Mouse (Mus musculus): ENCODE data around the gene Gm6020.
"Not testable (repeated sequence)": the region's sequence is repeated elsewhere in the genome, so short reads cannot be mapped to it uniquely, and the experiment has no call there.

The Gm6020 gene

DNA sequence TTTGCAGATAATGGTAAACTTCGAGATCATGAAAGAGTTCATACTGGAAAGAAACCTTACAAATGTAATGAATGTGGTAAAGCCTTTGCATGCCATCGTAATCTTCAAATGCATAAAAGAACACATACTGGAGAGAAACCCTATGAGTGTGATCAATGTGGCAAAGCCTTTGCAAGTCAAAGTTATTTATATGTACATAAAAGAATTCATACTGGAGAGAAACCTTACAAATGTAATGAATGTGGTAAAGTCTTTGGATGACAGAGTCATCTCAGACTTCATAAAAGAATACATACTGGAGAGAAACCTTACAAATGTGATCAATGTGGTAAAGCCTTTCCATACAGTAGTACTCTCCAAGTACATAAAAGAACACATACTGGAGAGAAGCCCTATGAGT, at the start of gene Gm6020:
Gene Gm6020, plus strand, starts transcription at position 301 of the 400 bp plus-strand sequence.
- not testable (repeated sequence) for DNase-seq (ENCODE audit: low spot score)

GRCm38 (mm10) chr19:61138655-61139054, 45.0 kb upstream of the Gm6020 start:
- DNase-seq (ENCODE audit: low spot score): no peak

GRCm38 (mm10) chr19:61140342-61141206, 43.1 kb upstream of the Gm6020 start, which contains the start of gene Zfp950:
Gene Zfp950, minus strand, starts transcription at chr19:61140840.
- peak; percentile 96 for DNase-seq (ENCODE audit: low spot score)

DNA sequence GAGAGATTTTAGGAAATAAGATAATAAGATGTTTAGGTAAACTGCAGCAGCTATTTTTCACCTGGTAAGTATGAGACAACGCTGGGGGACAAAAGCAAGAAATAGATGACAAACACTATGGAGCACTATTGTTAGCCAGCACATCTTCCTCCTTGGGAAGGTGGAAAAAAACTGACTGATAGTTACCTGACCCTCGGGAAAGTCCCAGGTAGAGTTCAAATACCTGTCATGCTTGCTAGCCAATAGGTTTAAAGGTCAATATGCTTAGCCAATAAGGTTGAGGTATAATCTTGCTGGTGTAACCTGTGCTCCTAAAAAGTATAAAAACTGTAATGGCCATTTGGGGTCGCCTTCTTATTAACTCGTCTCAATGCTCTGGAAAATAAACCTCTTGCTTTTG, 42.4 kb upstream of the Gm6020 start:
- DNase-seq (ENCODE audit: low spot score): no peak

DNA sequence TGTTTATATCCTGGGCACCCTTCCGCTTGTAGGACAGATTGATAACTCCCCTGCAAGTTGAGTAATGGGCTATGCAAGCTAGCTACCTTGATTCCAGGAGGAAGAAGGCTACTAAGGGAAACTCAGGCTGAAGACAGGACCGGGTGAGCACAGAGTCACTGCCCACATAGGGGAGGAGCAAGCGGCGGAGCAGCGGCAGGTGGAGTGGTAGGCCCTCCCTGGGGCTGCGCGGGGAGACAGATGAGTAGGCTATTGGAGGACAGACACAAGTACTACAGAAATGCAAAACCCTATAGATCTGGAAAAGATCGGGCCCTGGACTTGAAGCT, 32.4 kb upstream of the Gm6020 start:
- no peak for DNase-seq (ENCODE audit: low spot score)

DNA sequence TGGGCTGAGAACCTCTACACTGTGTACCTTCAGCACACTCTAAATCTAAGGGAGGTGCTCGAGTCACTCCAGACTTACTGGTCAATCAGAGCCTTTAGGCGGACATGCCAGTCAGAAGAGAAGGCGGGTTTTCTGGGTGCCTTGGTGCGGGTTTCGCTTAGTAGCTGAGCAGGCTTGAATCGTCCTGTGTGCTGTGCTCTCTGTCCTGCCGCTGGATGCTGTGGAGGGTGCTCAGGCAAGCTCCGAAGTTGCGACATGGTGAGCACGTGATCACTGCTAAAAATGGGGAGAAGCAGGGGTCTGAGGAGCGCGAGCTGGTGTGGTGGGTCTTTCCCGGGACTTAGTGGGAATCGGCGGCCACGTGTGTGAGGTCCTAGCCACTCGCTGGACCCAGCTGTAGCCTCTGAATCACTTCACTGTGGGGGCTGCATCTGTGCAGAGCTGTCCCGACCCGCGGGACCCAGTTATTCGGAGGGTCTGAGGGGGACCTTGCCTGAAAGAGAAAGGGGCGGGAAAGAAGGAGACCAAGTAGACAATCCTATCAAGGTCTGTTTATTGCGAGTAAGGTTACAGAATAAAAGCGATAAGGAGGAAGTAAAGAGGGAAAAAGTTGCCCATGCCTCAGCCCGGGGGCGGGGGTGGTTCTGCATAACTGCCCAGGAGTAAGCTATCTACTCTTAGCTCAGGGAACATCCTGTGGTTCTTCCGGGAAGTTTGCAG, 31.8 kb upstream of the Gm6020 start:
- no peak for DNase-seq (ENCODE audit: low spot score)

DNA sequence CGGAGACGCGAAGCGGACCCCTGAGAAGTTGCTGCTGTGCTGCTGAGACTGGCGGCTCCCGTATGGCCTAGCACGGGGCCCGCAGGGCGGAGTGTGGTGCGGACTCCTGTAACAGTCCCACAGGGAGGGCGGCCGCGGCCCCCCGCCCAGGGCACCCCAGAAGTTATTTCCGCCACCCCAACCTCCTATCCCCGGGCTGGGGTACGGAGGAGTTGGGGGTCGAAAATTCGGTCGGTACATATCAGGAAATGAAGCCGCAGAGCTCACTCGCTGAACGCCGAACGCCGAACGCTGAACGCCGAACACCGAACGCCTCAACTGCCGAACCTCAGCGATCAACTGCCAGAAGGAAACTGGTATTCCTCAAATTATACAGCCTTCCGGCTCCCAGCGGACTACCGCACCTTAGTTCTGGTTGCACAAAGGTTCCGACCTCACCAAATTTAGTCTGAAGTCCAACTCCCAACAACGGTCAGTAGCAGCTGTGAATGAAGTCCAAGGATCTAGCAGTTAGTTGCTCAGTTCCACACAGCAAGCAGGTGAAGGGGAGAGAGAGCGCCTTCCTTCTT, 7.8 kb upstream of the Gm6020 start, which contains the start of gene Gm7102:
Gene Gm7102, minus strand, starts transcription at position 554 of the 569 bp plus-strand sequence.
- no peak for DNase-seq (ENCODE audit: low spot score)

- peak; percentile 98 for DNase-seq (ENCODE audit: low spot score)
These were observed 15.6 kb downstream of the Gm6020 start for GRCm38 (mm10) chr19:61199316-61199715.

- peak; percentile 35 for DNase-seq (ENCODE audit: low spot score)
These were observed 16.1 kb downstream of the Gm6020 start for GRCm38 (mm10) chr19:61199836-61200235.

DNA sequence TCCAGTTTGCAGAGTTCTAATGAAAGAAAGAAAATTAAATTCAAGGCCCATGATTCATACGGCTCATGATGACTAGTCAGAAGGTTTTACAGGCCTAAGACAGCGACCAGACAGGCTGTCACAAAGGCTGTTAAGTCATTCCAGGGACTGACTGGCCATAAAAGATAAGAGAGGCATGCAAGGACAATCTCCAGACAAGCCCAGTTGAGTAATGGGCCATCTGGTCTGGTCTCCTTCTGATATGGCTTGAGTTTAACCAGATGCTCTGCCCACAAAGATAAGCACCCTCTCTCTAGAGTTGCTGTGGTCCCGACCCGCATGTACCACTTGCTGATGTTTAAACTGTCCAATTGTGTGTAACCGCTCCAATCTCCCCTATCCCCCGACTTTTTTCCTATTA, 23.8 kb downstream of the Gm6020 start:
- DNase-seq (ENCODE audit: low spot score): not testable (repeated sequence)

DNA sequence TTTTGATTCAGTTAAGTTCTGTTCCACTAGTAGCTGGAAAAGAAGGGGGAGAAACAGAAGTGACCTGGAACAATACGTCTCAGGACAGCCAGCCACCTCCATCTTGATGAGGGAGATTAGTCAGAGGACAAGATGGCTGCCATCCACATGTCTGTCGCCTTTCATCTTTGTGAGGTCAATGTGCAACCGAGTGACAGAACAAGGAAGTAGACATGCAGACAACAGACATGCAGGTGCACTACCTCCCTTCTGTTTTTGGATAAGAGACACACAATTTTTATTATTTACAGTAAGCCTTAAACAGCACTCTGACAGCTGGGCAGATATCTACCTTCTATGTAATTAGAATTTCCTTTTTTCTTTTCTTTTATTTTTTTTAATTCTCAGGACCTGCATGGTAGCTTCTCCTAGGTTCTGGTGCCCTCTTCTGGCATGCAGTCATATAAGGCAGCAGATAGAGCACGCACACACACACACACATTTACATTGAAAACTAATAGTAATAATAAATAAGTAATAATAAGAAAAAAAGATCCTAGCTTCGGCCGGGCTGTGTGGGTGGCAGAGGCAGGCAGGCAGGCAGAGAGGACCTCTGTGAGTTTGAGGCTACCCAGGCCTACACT, 40.1 kb downstream of the Gm6020 start:
- DNase-seq (ENCODE audit: low spot score): peak; percentile 68

GRCm38 (mm10) chr19:61224678-61225525, 41.2 kb downstream of the Gm6020 start:
- no peak for DNase-seq (ENCODE audit: low spot score)

DNA sequence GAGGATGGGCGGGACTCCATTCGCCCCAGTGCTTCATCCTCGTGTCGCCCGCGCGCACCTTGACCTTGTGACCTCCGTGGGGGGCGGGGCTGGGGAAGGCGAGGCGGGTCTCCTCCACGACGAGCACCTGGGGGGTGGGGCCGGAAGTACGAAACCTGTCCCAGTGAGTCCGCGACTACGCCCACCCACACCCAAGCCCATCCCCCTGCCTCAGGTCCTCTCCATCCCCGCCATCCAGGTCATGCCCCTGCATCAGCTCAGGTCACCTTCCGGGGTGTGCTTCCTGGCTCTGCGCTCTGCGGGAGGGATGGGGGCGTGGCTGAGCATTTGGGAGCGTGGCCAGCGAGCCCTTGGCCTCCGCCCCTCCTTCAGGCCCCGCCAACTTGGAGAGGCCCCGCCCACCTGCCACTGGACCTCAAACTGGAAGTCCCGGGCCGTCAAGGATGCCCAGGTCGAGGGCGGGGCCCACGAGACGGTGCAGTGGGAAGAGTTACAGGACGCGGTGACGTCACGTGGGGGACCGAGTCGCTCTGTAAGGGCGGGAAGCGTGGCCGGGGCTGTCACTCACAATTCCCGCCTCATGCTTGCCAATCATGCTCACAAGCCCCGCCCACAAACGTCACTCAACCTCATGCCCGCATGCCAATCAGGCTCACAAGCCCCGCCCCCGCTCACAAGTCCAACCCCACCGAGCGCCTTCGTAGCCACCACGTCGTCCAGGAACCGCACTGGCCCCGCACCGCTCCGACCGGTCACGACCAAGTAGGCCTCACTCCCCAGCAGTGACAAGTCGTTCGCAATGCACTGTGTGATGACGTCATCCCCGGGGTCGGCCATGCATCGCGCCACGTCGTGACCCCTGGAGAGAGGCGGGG, 42.1 kb downstream of the Gm6020 start:
- no peak for DNase-seq (ENCODE audit: low spot score)

GRCm38 (mm10) chr19:61226401-61226927, 42.8 kb downstream of the Gm6020 start:
- DNase-seq (ENCODE audit: low spot score): no peak

DNA sequence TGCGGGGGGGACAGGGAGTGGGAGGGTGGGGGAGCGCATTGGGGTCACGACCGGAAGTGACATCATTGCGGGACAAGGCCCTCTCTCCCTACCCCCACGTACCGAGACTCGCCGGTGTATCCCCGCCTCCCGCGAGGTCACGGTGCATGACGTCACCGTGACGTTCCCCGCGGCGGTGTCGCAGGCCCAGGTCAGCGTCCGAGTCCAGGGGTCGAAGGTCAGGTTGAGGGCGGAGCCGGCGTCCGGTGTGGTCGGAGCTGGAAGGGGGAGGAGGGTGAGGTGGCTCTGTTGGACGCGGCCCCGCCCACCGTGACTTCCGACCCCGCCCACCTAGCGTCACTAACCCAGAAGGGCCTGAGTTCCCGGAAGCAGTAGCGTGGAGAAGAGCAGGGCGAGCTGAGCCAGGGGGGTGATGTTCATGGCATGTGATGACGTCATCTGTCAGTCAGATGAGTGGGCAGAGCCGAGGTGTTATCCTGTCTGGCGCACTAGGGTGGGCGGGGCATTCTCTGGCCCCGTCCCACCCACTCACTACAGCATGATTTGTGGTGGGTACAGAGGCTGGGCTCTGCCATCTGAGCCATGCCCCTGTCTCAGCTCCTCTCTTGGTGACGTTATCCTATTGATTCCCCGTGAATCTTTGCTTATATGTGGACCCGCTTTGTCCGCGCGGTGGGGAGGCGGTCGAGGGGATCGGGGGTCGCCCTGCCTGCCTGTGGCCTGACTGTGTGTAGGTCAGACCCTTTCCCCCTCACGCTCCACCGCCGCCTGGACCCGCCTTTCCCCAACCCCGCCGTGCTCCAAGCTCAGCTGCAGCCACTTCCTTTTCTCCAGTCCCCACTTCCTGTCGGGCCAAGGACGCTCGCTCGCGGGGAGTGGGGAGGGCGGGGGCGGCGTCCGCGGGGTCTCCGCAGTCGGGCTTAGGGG, 43.5 kb downstream of the Gm6020 start:
- DNase-seq (ENCODE audit: low spot score): no peak

DNA sequence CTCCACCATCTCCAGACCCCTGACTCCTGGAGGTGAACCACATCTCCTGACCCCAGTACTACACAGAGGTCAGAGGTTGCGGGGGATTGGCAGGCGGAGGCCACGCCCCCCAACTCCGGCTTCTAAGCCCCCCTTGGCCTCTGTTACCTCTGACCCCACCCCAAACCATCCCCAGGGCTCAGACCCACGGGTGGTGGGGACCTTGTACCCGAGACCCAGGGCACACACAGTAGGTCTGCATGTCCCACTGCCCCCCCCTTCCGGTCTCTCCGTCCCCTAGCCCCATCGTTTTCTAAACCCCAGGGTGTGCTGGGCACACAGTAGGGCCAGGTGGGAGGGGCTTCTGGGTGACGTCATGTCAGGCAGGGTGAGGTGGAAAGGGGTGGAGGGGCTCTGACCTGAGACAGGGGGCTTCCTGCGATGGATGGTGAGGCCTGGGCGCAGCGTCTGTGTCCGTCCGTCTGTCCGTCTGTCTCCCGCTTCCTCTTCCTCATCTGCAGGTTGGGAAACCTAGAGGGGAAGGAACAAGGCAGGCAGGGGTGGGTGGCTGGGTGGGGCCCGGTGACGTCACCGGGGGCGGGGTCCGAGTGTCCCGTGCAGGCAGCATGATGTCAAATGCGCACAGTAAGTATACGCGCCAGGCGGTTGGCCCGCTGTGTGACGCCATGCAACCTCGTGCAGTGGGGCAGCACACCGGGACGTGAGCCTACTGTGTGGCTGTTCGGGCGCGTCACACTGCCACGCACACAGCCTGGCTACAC, 44.4 kb downstream of the Gm6020 start, which contains the start of gene Csf2ra:
Gene Csf2ra, minus strand, starts transcription at position 489 of the 761 bp plus-strand sequence.
- DNase-seq (ENCODE audit: low spot score): no peak

Data from adipocyte (in vitro differentiated cells).